Mouse (Mus musculus): Measurements from ENCODE around the gene Ctxn1. TPM values are rescaled to one million over a fixed set of nuclear protein-coding genes. Genes with fewer than 3 reads are reported as not detected.
A peak's percentile ranks its signal among the peaks of the same experiment; 100 is the strongest.

Gene Ctxn1
- polyA plus RNA-seq, 1 experiment from 2014 or later = 122 TPM

DNA sequence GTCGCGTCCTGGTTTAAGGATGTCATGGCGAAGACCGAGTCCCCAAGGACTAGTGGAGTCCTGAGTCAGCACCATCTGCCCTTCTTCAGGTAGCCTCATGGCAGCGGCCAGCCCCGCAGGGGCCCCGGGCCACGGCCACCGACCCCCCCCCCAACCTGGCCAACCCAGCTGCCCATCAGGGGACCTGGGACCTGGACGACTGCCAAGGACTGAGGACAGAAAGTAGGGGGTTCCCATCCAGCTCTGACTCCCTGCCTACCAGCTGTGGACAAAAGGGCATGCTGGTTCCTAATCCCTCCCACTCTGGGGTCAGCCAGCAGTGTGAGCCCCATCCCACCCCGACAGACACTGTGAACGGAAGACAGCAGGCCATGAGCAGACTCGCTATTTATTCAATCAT is 13.3 kb downstream of the Ctxn1 start:
- Histone ChIP-seq H3K4me3 (no peak overlapping the region), H3K4me1 (peaks cover 28% of the 10 kb centered on the region), H3K27me3 (ENCODE audit: low read depth, poor library complexity, severe bottlenecking) (peaks cover 33% of the 10 kb centered on the region), H3K27ac (replicated peaks) (no peak overlapping the region), H3K36me3 (peaks cover 85% of the 10 kb centered on the region), H3K9me3 (replicated peaks) (no peaks in the 10 kb centered on the region)
- DNase-seq (ENCODE audit: low spot score) = no peak
- WGBS = 86% methylated on average over 13 of the region's 13 CpGs

GRCm38 (mm10) chr8:4245061-4245460 is 14.0 kb downstream of the Ctxn1 start:
- peaks cover 29% of the 10 kb centered on the region for H3K27me3 ChIP-seq (ENCODE audit: low read depth, poor library complexity, severe bottlenecking)
- DNase-seq (ENCODE audit: low spot score) = no peak
- H3K4me1 ChIP-seq = peaks cover 28% of the 10 kb centered on the region
- H3K36me3 ChIP-seq = peaks cover 88% of the 10 kb centered on the region
- no peaks in the 10 kb centered on the region for H3K9me3 ChIP-seq (replicated peaks)
- WGBS = 94% methylated on average over 5 of the region's 5 CpGs
- no peak overlapping the region for H3K27ac ChIP-seq (replicated peaks)
- no peak overlapping the region for H3K4me3 ChIP-seq

DNA sequence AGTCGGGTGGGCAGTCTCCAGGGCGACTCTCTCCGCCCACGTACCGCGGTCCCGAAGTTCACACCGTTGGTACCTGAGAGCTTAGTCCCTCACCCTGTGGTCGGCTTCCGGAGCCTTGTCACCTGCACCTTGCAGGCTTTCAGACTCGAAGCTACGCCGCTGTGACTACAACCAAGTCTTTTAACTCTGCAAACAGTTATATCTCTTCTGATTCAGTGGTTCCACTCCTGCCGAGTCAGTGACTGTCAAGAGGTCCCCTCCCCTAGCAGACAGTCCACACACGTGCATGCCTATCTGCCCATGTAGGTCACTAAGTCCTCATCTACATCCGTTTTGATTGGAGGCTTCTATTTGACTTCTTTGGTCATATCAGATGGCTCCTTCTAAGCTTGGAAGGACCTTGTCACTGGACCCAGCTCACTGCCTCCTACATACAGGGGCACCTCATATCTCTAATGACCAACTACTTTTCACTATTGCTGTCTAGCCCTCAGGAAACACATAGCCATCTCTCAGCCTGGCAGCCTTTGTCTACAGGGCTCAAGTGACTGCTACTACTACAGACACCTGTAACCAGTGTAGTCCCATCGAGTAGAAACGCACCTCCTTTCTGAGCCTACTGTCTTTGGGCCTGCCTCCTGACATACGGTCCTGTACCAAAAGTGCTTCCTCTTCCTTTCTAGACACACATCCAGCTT is 19.7 kb downstream of the Ctxn1 start:
- WGBS = 15% methylated on average over 19 of the region's 19 CpGs
- DNase-seq (ENCODE audit: low spot score) = no peak
- no peaks in the 10 kb centered on the region for H3K9me3 ChIP-seq (replicated peaks)
- H3K27ac ChIP-seq (replicated peaks) = peak overlapping the region; percentile 94
- no peaks in the 10 kb centered on the region for H3K27me3 ChIP-seq (ENCODE audit: low read depth, poor library complexity, severe bottlenecking)
- H3K4me3 ChIP-seq = peak overlapping the region; percentile 78
- H3K4me1 ChIP-seq = peaks cover 33% of the 10 kb centered on the region
- H3K36me3 ChIP-seq = peaks cover 39% of the 10 kb centered on the region

GRCm38 (mm10) chr8:4238434-4239192 is 20.5 kb downstream of the Ctxn1 start, which contains the start of the genes Map2k7 and Gm49320:
Gene Map2k7 (plus strand): TSS chr8:4238740.
Gene Gm49320 (plus strand): TSS chr8:4238865.
- Histone ChIP-seq H3K36me3 (peaks cover 31% of the 10 kb centered on the region), H3K4me3 (peak within 1 kb of the TSS; percentile 78), H3K4me1 (peaks cover 33% of the 10 kb centered on the region), H3K27me3 (ENCODE audit: low read depth, poor library complexity, severe bottlenecking) (no peaks in the 10 kb centered on the region), H3K9me3 (replicated peaks) (no peaks in the 10 kb centered on the region), H3K27ac (replicated peaks) (peak within 1 kb of the TSS; percentile 94)
- under 1% methylated on average over 64 of the region's 71 CpGs for WGBS
- DNase-seq (ENCODE audit: low spot score) = peak; percentile 100

GRCm38 (mm10) chr8:4237814-4238433 is 21.1 kb downstream of the Ctxn1 start:
- no peaks in the 10 kb centered on the region for H3K27me3 ChIP-seq (ENCODE audit: low read depth, poor library complexity, severe bottlenecking)
- peak overlapping the region; percentile 78 for H3K4me3 ChIP-seq
- H3K36me3 ChIP-seq = peaks cover 25% of the 10 kb centered on the region
- H3K4me1 ChIP-seq = peaks cover 33% of the 10 kb centered on the region
- H3K27ac ChIP-seq (replicated peaks) = peak overlapping the region; percentile 94
- no peaks in the 10 kb centered on the region for H3K9me3 ChIP-seq (replicated peaks)
- WGBS = 21% methylated on average over 15 of the region's 15 CpGs
- no peak for DNase-seq (ENCODE audit: low spot score)

DNA sequence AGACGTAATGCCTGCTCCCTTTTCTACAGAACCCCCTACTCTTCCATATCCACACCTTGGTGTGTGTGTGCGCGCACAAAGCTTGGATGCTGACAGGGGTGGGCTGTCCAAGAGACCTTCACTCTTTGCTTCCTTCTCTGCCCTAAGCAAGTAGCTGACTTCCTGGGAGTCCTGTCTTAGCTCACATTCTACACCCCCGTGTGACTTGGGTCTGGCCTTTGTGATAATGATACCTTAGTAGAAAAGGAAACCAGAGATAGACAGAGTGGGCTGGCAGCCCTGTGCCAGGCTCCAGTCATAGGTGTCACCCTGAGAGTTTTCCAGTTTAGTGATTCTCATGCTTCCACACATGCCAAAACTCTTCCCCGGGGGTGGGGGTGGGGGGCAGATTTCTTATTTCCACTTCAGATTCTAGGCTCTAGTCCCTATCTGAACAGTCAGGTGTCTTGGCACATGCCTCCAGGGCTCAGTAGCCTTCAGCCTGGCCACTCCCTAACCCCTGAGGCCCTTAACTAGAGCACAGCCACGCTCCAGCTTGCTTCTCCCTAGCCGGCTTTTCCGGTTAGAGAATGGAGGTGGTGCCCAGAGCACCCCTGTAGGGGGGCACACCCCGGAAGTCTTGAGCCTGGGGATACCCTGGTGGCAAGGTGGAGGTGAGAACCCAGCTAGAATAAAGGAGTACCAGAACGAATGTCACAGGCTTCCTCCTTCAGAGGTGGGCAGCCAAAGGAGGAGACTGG is 28.3 kb downstream of the Ctxn1 start:
- DNase-seq (ENCODE audit: low spot score) = no peak
- Histone ChIP-seq H3K9me3 (replicated peaks) (no peaks in the 10 kb centered on the region), H3K4me1 (peaks cover 9% of the 10 kb centered on the region), H3K36me3 (no peaks in the 10 kb centered on the region), H3K27me3 (ENCODE audit: low read depth, poor library complexity, severe bottlenecking) (peaks cover 36% of the 10 kb centered on the region), H3K27ac (replicated peaks) (no peak overlapping the region), H3K4me3 (no peak overlapping the region)
- WGBS = 67% methylated on average over 10 of the region's 10 CpGs

- no peak overlapping the region for H3K4me3 ChIP-seq
- H3K36me3 ChIP-seq = no peaks in the 10 kb centered on the region
- peaks cover 45% of the 10 kb centered on the region for H3K27me3 ChIP-seq (ENCODE audit: low read depth, poor library complexity, severe bottlenecking)
- H3K27ac ChIP-seq (replicated peaks) = no peak overlapping the region
- DNase-seq (ENCODE audit: low spot score) = no peak
- 78% methylated on average over 5 of the region's 5 CpGs for WGBS
- peaks cover 9% of the 10 kb centered on the region for H3K4me1 ChIP-seq
- no peaks in the 10 kb centered on the region for H3K9me3 ChIP-seq (replicated peaks)
Observed at GRCm38 (mm10) chr8:4229784-4230183, 29.3 kb downstream of the Ctxn1 start.

DNA sequence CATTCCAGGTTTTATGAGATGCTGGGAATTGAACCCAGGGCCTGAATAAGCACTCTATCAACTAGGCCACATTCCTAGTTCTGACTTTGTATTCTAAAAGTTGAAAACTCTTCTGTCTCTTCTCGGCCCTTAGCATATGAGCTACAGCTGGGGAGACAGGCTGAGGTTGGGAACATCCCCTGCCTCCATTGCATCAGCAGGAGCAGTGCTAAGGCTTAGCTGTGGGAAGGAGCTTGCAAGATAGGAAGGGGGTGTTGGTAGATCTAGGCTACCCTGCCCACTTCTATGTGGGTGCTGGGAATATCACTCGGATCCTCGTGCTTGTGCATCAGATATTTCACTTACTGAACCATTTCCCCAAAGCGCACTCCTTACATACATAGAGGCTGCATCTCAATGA is 31.2 kb downstream of the Ctxn1 start:
- no peaks in the 10 kb centered on the region for H3K9me3 ChIP-seq (replicated peaks)
- DNase-seq (ENCODE audit: low spot score) = no peak
- H3K27ac ChIP-seq (replicated peaks) = no peak overlapping the region
- no peaks in the 10 kb centered on the region for H3K36me3 ChIP-seq
- peaks cover 9% of the 10 kb centered on the region for H3K4me1 ChIP-seq
- H3K27me3 ChIP-seq (ENCODE audit: low read depth, poor library complexity, severe bottlenecking) = peaks cover 55% of the 10 kb centered on the region
- no peak overlapping the region for H3K4me3 ChIP-seq
- 92% methylated on average over 4 of the region's 4 CpGs for WGBS

- Histone ChIP-seq H3K27ac (replicated peaks) (no peak within 1 kb of the TSS; the same call in 1 of the 2 replicates), H3K9me3 (replicated peaks) (no peaks in the 10 kb centered on the region), H3K4me1 (peaks cover 9% of the 10 kb centered on the region), H3K36me3 (no peaks in the 10 kb centered on the region), H3K4me3 (peak within 1 kb of the TSS; percentile 45), H3K27me3 (ENCODE audit: low read depth, poor library complexity, severe bottlenecking) (peaks cover 55% of the 10 kb centered on the region)
- DNase-seq (ENCODE audit: low spot score) = no peak
- 3% methylated on average over 33 of the region's 33 CpGs for WGBS
Observed at GRCm38 (mm10) chr8:4226739-4227347, 32.2 kb downstream of the Ctxn1 start, which contains the start of gene Lrrc8e. Gene Lrrc8e (plus strand): TSS chr8:4226827.

GRCm38 (mm10) chr8:4226323-4226722 is 32.8 kb downstream of the Ctxn1 start:
- WGBS = 20% methylated on average over 4 of the region's 4 CpGs
- Histone ChIP-seq H3K4me3 (peak overlapping the region; percentile 45), H3K4me1 (peaks cover 9% of the 10 kb centered on the region), H3K27ac (replicated peaks) (no peak overlapping the region), H3K27me3 (ENCODE audit: low read depth, poor library complexity, severe bottlenecking) (peaks cover 55% of the 10 kb centered on the region), H3K9me3 (replicated peaks) (no peaks in the 10 kb centered on the region), H3K36me3 (no peaks in the 10 kb centered on the region)
- no peak for DNase-seq (ENCODE audit: low spot score)

DNA sequence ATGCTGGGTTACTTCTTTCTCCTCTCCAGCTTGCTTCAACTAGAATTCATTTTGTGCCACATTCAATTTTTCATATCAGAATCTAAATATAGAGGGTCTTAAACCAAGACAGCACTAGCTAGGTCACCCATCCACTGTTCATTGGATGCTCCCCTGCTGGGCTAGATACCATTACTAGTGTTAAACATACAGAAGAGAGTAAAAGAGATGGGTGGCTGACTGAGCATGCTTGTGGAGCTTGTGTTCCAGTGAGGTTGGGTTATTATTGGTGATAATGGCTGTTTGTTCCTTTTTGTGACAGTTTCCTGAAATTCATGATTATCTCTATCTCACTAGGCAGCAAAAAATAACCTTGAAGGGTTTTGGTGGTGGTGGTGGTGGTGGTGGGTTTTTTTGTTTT is 37.0 kb downstream of the Ctxn1 start:
- peaks cover 55% of the 10 kb centered on the region for H3K27me3 ChIP-seq (ENCODE audit: low read depth, poor library complexity, severe bottlenecking)
- H3K4me1 ChIP-seq = peaks cover 16% of the 10 kb centered on the region
- DNase-seq (ENCODE audit: low spot score) = no peak
- no peaks in the 10 kb centered on the region for H3K9me3 ChIP-seq (replicated peaks)
- H3K36me3 ChIP-seq = no peaks in the 10 kb centered on the region
- no peak overlapping the region for H3K4me3 ChIP-seq
- H3K27ac ChIP-seq (replicated peaks) = no peak overlapping the region

DNA sequence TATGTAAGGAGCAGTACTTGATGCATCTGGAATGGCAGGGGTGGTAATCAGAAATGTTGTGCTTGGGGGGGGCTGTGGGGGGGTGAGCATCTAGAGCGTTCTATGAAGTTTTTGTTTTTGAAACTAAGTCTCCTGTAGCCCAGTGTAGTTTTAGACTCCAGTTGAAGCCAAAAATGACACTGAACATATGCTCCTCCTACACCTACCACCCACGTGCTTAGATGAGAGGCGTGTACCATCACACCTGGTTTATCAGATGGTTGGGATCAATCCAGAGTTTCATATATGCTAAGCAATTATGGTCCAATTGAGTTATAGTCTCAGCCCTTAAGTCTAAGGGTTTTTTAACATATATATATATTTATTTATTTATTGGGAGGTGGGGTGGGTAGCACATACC is 39.5 kb downstream of the Ctxn1 start:
- peaks cover 30% of the 10 kb centered on the region for H3K4me1 ChIP-seq
- peaks cover 5% of the 10 kb centered on the region for H3K36me3 ChIP-seq
- peaks cover 54% of the 10 kb centered on the region for H3K27me3 ChIP-seq (ENCODE audit: low read depth, poor library complexity, severe bottlenecking)
- WGBS = 97% methylated on average over 3 of the region's 3 CpGs
- H3K9me3 ChIP-seq (replicated peaks) = no peaks in the 10 kb centered on the region
- no peak for DNase-seq (ENCODE audit: low spot score)
- H3K4me3 ChIP-seq = no peak overlapping the region
- H3K27ac ChIP-seq (replicated peaks) = no peak overlapping the region
